Mouse (Mus musculus) embryonic facial prominence, embryonic 13.5 days (tissue): ENCODE results near the gene Wwtr1. TPM values are rescaled to one million over a fixed set of nuclear protein-coding genes. Genes with fewer than 3 reads are reported as not detected.

Source experiments
- ATAC-seq: fragments of 200-750 bp; cut with Nextera tagmentation; 2 replicates; pipeline ENCODE4 v1.8.0; 2017; ENCODE audit warnings: low read depth; ENCODE audit not compliant: insufficient number of reproducible peaks, insufficient read depth, low FRiP score, low TSS enrichment
- H3K27ac ChIP-seq: fragments of 300-500 bp; sonication (generic); 2 replicates; pipeline ENCODE4 v1.5.1; 2015; ENCODE audit warnings: moderate library complexity, mild to moderate bottlenecking, inconsistent platforms
- H3K27me3 ChIP-seq: fragments of 300-500 bp; sonication (generic); 2 replicates; pipeline ENCODE4 v1.6.1; 2015; ENCODE audit warnings: mild to moderate bottlenecking, inconsistent platforms
- H3K36me3 ChIP-seq: fragments of 300-500 bp; sonication (generic); 2 replicates; pipeline ENCODE4 v1.6.1; 2015; ENCODE audit warnings: mild to moderate bottlenecking, inconsistent platforms
- H3K4me1 ChIP-seq: fragments of 300-500 bp; sonication (generic); 2 replicates; pipeline ENCODE4 v1.6.1; 2015; ENCODE audit warnings: inconsistent platforms
- H3K4me2 ChIP-seq: fragments of 300-500 bp; sonication (generic); 2 replicates; pipeline ENCODE4 v1.6.1; 2015; ENCODE audit warnings: moderate library complexity, mild to moderate bottlenecking, inconsistent platforms
- H3K4me3 ChIP-seq: fragments of 300-500 bp; sonication (generic); 2 replicates; pipeline ENCODE4 v1.5.1; 2015; ENCODE audit warnings: mild to moderate bottlenecking, inconsistent platforms
- H3K9ac ChIP-seq: fragments of 300-500 bp; sonication (generic); 2 replicates; pipeline ENCODE4 v1.6.1; 2015; ENCODE audit warnings: mild to moderate bottlenecking, inconsistent platforms
- H3K9me3 ChIP-seq: fragments of 300-500 bp; sonication (generic); 2 replicates; pipeline ENCODE4 v1.6.1; 2016; ENCODE audit warnings: inconsistent platforms
- WGBS: fragments of 180-500 bp; shearing (Covaris S2); methylation state at CpG from one replicate; pipeline ENCODE4 v1.1.7; 2015; ENCODE audit warnings: mixed read lengths; 5-methylcytosine and 5-hydroxymethylcytosine counted together
- polyA plus RNA-seq: library from polyadenylated mRNA; unstranded; fragments of >200 nt; fragmentation: Nextera tagmentation; extraction: Ambion mirVana; gene quantifications from 2 replicates; pipeline ENCODE4 v1.2.1, GENCODE M21; 2015

Wwtr1 gene
- 23.8 and 26.1 TPM in 2 replicates for polyA plus RNA-seq

- WGBS: under 1% methylated on average over 36 of the region's 36 CpGs
- H3K4me3 ChIP-seq: peak within 1 kb of the TSS; percentile 80
- ATAC-seq: peak; percentile 93
- H3K36me3 ChIP-seq: peaks cover 5% of the 10 kb centered on the region
- H3K4me1 ChIP-seq: peaks cover 39% of the 10 kb centered on the region
- H3K27me3 ChIP-seq: no peaks in the 10 kb centered on the region
- H3K9me3 ChIP-seq: no peaks in the 10 kb centered on the region
- H3K4me2 ChIP-seq: peak within 1 kb of the TSS; percentile 82
- H3K27ac ChIP-seq: peak within 1 kb of the TSS; percentile 96
- H3K9ac ChIP-seq: peak within 1 kb of the TSS; percentile 85
These were observed at the start of gene Wwtr1 for GRCm38 (mm10) chr3:57575660-57576055. TSS of gene Wwtr1 (minus strand) at chr3:57575910.

DNA sequence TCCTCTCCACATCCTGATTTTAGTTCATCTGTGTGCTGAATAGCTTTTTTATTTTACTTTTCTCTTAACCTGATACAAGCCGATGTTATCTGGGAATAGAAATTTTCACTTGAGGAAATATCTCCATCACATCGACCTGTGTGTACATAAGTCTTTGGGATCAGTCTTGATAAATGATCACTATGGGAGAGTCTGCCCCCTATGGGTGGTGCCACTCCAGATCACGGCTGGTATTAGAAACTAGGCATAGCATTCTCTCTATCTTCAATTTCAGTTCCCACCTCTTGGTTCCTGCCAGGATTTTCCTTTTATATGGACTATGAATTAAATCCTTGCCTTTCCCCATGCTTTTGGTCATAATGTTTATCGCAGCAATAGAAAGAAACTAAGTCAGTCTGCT is 44.0 kb upstream of the Wwtr1 start:
- Histone ChIP-seq H3K4me1 (no peaks in the 10 kb centered on the region), H3K9me3 (no peaks in the 10 kb centered on the region), H3K36me3 (no peaks in the 10 kb centered on the region), H3K27ac (no peak overlapping the region), H3K4me2 (no peak overlapping the region), H3K4me3 (no peak overlapping the region), H3K9ac (no peak overlapping the region), H3K27me3 (no peaks in the 10 kb centered on the region)
- no peak for ATAC-seq
- WGBS: 76% methylated on average over 4 of the region's 4 CpGs

DNA sequence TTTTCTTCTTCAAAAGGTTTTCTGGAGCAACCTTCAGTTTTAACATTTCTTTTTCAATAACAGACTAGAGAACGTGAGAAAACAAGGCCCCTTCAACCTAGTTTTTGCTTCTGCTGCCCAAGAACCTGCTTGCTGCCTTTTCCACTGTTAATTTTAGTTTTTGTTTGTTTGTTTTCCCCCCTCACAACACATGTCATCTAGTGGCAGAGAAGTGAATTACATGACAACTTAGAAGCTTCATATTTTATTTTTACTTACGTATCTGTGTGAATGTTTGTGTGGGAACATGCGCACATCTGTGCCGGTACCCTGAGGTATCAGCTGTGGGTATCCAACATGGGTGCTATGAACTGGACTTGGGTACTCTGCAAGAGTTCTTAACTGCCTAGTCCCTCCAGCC is 39.9 kb upstream of the Wwtr1 start:
- no peak overlapping the region for H3K9ac ChIP-seq
- H3K36me3 ChIP-seq: no peaks in the 10 kb centered on the region
- H3K4me3 ChIP-seq: no peak overlapping the region
- WGBS: 87% methylated on average over 4 of the region's 4 CpGs
- H3K9me3 ChIP-seq: no peaks in the 10 kb centered on the region
- no peak overlapping the region for H3K4me2 ChIP-seq
- no peaks in the 10 kb centered on the region for H3K27me3 ChIP-seq
- ATAC-seq: no peak
- no peak overlapping the region for H3K27ac ChIP-seq
- no peaks in the 10 kb centered on the region for H3K4me1 ChIP-seq

DNA sequence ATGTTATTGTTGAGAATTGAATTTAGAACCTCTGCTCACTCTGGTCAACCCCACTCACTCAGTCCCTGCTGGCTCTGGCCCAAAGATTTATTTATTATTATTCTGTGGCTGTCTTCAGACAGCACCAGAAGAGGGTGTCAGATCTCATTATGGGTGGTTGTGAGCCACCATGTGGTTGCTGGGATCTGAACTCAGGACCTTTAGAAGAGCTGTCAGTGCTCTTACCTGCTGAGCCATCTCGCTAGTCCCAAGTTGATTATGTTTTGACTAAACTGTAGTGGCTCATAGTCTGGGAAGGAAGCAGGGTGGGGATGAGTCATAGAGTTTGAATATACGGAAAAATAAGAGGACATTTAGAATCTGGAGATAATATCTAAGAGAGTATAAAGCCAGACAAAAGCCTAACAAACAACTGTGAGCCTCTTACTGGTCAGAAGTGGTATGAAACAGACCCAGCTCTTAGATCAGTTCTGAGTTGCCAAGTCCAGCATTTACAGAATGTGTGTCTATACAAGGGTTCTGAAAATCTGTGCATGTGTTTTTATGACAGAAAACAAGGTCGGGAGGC is 36.8 kb upstream of the Wwtr1 start:
- H3K4me3 ChIP-seq: no peak overlapping the region
- H3K27ac ChIP-seq: no peak overlapping the region
- H3K36me3 ChIP-seq: no peaks in the 10 kb centered on the region
- H3K9ac ChIP-seq: no peak overlapping the region
- H3K4me2 ChIP-seq: no peak overlapping the region
- no peaks in the 10 kb centered on the region for H3K4me1 ChIP-seq
- WGBS: 80% methylated on average over 3 of the region's 3 CpGs
- H3K27me3 ChIP-seq: no peaks in the 10 kb centered on the region
- H3K9me3 ChIP-seq: no peaks in the 10 kb centered on the region
- ATAC-seq: no peak

- Histone ChIP-seq H3K4me1 (no peaks in the 10 kb centered on the region), H3K27ac (no peak overlapping the region)
- 75% methylated on average over 7 of the region's 7 CpGs for WGBS
These were observed 36.1 kb upstream of the Wwtr1 start for GRCm38 (mm10) chr3:57611776-57612175.

GRCm38 (mm10) chr3:57604618-57605015 is 28.9 kb upstream of the Wwtr1 start:
- no peak for ATAC-seq
- Histone ChIP-seq H3K9me3 (no peaks in the 10 kb centered on the region), H3K9ac (no peak overlapping the region), H3K4me2 (no peak overlapping the region), H3K36me3 (no peaks in the 10 kb centered on the region), H3K27me3 (no peaks in the 10 kb centered on the region), H3K27ac (peak overlapping the region; percentile 44; the same call in 1 of the 2 replicates), H3K4me1 (no peaks in the 10 kb centered on the region), H3K4me3 (no peak overlapping the region)
- 26% methylated on average over 1 of the region's 1 CpGs for WGBS

More at GRCm38 (mm10) chr3:57611776-57612175, 36.1 kb upstream of the Wwtr1 start:
- Histone ChIP-seq H3K4me2 (no peak overlapping the region), H3K9ac (no peak overlapping the region), H3K9me3 (no peaks in the 10 kb centered on the region), H3K36me3 (no peaks in the 10 kb centered on the region), H3K27me3 (no peaks in the 10 kb centered on the region), H3K4me3 (no peak overlapping the region)
- ATAC-seq: no peak

DNA sequence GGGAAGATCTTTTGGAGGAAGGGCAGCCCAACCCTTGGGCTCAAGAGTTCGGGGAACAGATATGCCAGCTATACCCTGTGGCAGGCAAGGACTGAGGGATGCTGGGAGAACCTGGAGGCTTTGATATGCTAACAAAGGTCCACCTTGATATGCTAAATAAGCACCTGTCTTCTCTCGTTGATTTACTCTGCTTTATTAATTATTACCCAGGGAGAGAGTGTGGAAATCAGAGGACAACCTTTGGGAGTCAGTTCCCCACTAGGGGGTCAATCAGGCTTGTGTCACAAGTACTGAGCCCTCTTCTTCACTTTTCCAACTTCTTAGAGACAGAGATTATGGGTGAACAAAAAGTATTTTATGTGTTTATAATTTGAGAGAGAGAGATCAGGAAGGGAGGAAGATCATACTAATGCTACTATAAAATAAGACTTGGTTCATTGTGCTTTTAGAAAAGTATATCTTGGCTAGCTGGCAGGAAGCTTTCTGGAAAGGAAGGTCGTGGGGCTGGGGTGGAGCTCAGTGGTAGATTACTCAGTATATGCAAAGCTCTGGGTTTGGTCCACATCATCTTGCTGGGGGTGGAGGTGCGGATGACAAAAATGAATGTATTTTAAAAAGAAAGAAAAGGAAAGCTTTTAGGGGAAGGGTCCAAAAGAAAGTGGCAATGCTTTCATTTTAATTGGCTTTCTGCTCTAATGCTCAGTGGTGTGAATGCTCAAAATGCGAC is 28.3 kb upstream of the Wwtr1 start:
- H3K27me3 ChIP-seq: no peaks in the 10 kb centered on the region
- no peaks in the 10 kb centered on the region for H3K9me3 ChIP-seq
- ATAC-seq: no peak
- no peak overlapping the region for H3K4me3 ChIP-seq
- no peak overlapping the region for H3K4me2 ChIP-seq
- no peaks in the 10 kb centered on the region for H3K4me1 ChIP-seq
- 70% methylated on average over 5 of the region's 5 CpGs for WGBS
- H3K9ac ChIP-seq: no peak overlapping the region
- H3K27ac ChIP-seq: no peak overlapping the region
- H3K36me3 ChIP-seq: no peaks in the 10 kb centered on the region

DNA sequence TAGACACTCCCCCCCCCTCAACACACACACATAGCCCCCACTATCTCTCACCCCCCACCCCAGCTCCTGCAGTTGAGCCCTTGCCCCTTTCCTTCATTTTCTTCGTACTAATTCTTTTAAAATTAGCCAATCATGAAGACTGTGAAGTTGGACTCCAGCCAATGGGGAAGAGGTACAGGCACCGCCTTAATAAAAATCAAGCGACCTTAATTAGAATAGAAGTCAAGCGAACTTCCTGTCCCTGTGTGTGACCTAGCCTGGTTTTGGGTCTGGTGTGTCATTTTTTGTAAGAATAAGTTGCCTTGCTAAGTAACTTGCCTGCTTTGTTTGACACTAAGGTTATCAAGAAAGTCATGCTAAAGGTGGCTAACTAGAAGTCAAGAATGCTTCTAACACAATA is 26.9 kb upstream of the Wwtr1 start:
- no peaks in the 10 kb centered on the region for H3K27me3 ChIP-seq
- H3K4me3 ChIP-seq: no peak overlapping the region
- H3K9me3 ChIP-seq: no peaks in the 10 kb centered on the region
- 75% methylated on average over 4 of the region's 4 CpGs for WGBS
- no peaks in the 10 kb centered on the region for H3K36me3 ChIP-seq
- no peak overlapping the region for H3K27ac ChIP-seq
- no peak for ATAC-seq
- no peak overlapping the region for H3K4me2 ChIP-seq
- no peaks in the 10 kb centered on the region for H3K4me1 ChIP-seq
- H3K9ac ChIP-seq: no peak overlapping the region

- H3K27me3 ChIP-seq: no peaks in the 10 kb centered on the region
- 48% methylated on average over 7 of the region's 7 CpGs for WGBS
- H3K9me3 ChIP-seq: no peaks in the 10 kb centered on the region
- H3K4me3 ChIP-seq: no peak overlapping the region
- no peaks in the 10 kb centered on the region for H3K4me1 ChIP-seq
- no peak overlapping the region for H3K27ac ChIP-seq
- no peak overlapping the region for H3K4me2 ChIP-seq
- H3K36me3 ChIP-seq: no peaks in the 10 kb centered on the region
- H3K9ac ChIP-seq: no peak overlapping the region
- no peak for ATAC-seq
These were observed 20.9 kb upstream of the Wwtr1 start for GRCm38 (mm10) chr3:57596566-57596965.

DNA sequence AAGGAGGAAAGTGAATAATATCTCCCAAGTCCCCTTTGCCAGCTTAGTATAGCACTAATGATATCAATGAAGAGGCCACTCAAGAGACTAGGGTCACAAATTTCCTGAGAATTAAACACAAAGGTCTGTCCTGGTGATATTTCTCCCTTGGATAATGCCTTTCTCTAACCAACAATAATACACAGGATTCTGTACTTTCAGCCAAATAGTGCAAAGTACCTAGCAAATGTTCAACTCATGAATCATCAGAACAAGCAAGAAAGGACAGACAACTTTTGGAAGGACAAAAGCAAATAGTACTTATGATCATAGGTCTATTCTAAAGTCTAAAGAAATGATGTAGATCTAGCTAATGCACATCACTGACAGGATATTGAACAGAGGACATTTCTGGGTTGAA is 19.8 kb upstream of the Wwtr1 start:
- ATAC-seq: no peak

GRCm38 (mm10) chr3:57585967-57586366 is 10.3 kb upstream of the Wwtr1 start:
- Histone ChIP-seq H3K27ac (no peak overlapping the region), H3K4me1 (no peaks in the 10 kb centered on the region), H3K36me3 (no peaks in the 10 kb centered on the region), H3K9me3 (no peaks in the 10 kb centered on the region), H3K4me2 (no peak overlapping the region), H3K9ac (no peak overlapping the region), H3K4me3 (no peak overlapping the region), H3K27me3 (no peaks in the 10 kb centered on the region)
- no peak for ATAC-seq
- 91% methylated on average over 6 of the region's 6 CpGs for WGBS

More for the DNA sequence above, 19.8 kb upstream of the Wwtr1 start:
- Histone ChIP-seq H3K4me3 (no peak overlapping the region), H3K4me2 (no peak overlapping the region), H3K9me3 (no peaks in the 10 kb centered on the region), H3K27me3 (no peaks in the 10 kb centered on the region), H3K9ac (no peak overlapping the region), H3K27ac (no peak overlapping the region), H3K36me3 (no peaks in the 10 kb centered on the region), H3K4me1 (no peaks in the 10 kb centered on the region)

DNA sequence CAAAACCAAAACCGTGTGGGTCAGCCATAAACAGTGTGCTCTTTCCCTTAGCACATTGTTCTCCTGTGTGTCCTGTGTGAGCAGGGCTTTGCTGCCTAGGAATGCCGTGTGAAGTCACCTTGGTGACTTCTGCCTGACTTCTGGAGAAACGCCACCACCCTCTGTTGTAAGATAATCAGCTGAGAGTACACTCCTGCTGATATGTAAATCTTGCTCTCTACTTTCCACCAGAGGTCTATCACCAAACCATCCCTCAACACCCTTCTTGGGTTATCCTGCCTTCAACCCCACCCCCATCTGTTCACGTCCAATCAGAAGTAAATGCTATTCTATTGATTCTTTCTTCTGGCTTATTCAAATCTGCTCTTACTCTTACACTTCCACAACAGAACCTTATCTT is 7.8 kb upstream of the Wwtr1 start:
- Histone ChIP-seq H3K27ac (no peak overlapping the region), H3K9me3 (no peaks in the 10 kb centered on the region), H3K36me3 (no peaks in the 10 kb centered on the region), H3K4me3 (no peak overlapping the region), H3K9ac (no peak overlapping the region), H3K4me2 (no peak overlapping the region), H3K27me3 (no peaks in the 10 kb centered on the region), H3K4me1 (no peaks in the 10 kb centered on the region)
- no peak for ATAC-seq
- 78% methylated on average over 4 of the region's 4 CpGs for WGBS
